Mouse (Mus musculus) thymus, postnatal 10 days (tissue): ENCODE measurements at regions not wholly inside any gene's neighbourhood (a gene's known extent, or its start where the extent isn't known, plus 50 kb on each side); places are given as distances from the start of the nearest gene placed in this dataset.

Source experiments
- DNase-seq, 2 experiments: peaks; one replicate each; pipeline ENCODE4 v3.0.0; 2021; ENCODE audit warnings: low spot score in 2 of 2

- DNase-seq: peak in 1 of 2 experiments; percentile 2
Measured at GRCm38 (mm10) chr9:62590407-62591195, 53.8 kb upstream of the Coro2b start.

- DNase-seq: peak in 1 of 2 experiments; percentile 1
Measured at GRCm38 (mm10) chr9:62591196-62591485, 54.3 kb upstream of the Coro2b start.

- no peak for DNase-seq
Measured at GRCm38 (mm10) chr9:62598056-62598455, 61.2 kb upstream of the Coro2b start.

GRCm38 (mm10) chr9:62598956-62599355 lies 62.1 kb upstream of the Coro2b start:
- no peak for DNase-seq

DNA sequence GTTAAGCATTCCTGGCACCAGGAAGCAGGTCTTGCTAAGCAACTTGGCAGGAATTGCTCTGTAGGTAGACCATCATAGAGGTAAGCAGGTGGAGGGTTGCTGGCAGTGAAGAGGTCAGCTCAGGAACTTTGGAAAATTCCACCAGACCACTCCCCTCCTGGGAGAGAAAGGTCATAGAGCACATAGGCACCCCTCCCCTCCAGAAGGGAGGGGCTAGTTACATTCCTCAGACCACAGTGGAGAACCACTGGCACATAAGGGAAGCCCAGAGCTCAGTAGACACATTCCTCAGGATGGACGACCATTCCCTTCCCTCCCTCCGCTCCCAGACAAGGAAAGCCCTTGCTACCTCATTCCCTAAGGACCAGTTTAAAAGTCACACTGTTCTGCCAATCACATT lies 67.1 kb upstream of the Itga11 start:
- DNase-seq: no peak

- DNase-seq: no peak
Measured at GRCm38 (mm10) chr9:62611452-62611851, 66.2 kb upstream of the Itga11 start.

GRCm38 (mm10) chr9:62613053-62613452 lies 64.6 kb upstream of the Itga11 start:
- no peak for DNase-seq

GRCm38 (mm10) chr9:62613806-62614205 lies 63.8 kb upstream of the Itga11 start:
- no peak for DNase-seq

- no peak for DNase-seq
Measured at GRCm38 (mm10) chr9:62614950-62615349, 62.7 kb upstream of the Itga11 start.

DNA sequence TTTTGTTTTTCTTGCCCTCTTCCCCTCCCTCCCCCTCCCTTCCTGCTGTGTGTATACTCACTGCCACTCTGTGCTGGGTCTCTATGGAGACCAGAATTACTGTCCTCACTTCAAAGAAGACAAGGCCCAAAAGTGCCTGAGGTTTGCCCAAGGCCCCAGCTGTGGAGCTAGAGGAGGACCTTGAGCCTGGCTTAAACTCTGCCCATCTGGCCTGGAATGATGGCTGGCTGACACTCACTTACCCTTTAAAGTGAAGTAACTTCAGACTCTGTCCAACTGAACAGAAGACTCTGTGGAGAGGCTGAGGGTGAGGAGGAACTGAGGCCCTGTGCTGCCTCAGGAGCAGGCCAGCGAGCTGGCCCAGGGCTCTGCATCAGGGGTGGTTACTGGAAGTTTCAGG lies 61.8 kb upstream of the Itga11 start:
- DNase-seq: no peak

DNA sequence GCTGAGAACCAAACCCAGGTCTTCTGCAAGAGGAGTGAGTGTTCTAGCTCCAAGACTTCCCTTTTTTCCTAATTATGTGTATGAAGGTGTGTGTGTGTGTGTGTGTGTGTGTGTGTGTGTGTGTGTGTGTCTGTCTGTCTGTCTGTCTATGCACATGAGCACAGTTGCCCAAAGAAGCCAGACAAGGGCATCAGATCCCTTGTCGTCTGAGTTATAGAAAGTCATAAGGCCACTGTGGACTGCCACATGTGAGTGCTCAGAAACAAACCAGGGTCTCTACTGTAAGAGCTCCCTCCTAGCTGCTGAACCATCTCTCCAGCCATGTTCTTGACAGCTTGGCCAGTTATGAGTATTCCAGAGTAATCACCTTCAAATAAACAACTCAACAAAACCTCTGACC lies 58.6 kb upstream of the Itga11 start:
- DNase-seq: no peak

- DNase-seq: no peak
Measured at GRCm38 (mm10) chr9:62620901-62621445, 56.7 kb upstream of the Itga11 start.

DNA sequence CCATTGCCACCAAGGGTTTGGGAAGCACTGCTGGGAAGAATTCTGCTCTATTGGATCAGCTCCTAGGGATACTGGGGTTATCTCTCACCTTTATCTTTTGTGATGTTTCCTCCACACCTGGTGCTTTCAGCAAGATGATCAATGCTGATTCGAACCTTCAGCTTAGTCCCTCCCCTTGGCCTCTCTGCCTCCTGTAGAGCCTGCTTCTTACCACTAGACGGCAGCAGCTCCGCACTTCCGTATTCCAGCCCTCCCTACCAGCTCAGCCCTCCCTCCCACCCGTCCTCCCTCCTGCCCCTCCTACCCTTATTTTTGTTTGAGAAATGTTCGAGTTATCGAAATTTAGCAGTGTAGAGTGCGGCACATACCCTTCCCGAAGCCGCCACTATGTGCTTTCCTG lies 55.5 kb upstream of the Itga11 start:
- DNase-seq: peak in 1 of 2 experiments; percentile 37

DNA sequence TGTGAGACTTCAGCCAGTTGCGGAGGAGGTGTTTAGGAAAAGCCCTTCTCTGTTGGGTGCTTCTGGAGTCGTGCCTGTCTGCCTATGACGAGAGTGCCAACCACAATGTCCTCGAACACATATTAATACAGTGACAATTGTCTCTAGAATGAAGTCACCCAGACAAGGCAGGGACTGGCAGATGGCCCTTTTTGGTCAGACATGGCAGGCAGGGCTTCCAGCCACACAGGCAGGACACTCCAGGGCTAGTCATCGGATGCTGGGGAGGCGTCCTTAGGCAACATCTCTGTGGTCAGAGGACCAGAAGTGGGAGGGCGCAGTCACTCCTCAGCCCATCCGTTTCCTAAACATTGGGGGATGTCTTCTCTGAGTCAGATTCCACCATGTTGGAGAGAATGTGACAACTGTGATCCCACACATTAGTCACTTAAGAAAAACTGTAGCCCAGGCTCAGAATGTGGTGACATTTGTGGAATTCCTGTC lies 53.0 kb upstream of the Itga11 start:
- DNase-seq: no peak

- DNase-seq: no peak
Measured at GRCm38 (mm10) chr9:62627071-62628000, 50.3 kb upstream of the Itga11 start.
